Mouse (Mus musculus): Measurements from ENCODE around the gene Ptpn23.

The Ptpn23 gene

GRCm38 (mm10) chr9:110408099-110408773 lies at the start of gene Ptpn23:
Gene Ptpn23, minus strand, starts transcription at chr9:110408213.
- peak; percentile 98 for DNase-seq (ENCODE audit: low spot score)

- no peak for DNase-seq (ENCODE audit: low spot score)
Measured at GRCm38 (mm10) chr9:110452523-110452922, 44.5 kb upstream of the Ptpn23 start.

- peak; percentile 96 for DNase-seq (ENCODE audit: low spot score)
Measured at GRCm38 (mm10) chr9:110448857-110449617, 41.0 kb upstream of the Ptpn23 start.

- no peak for DNase-seq (ENCODE audit: low spot score)
Measured at GRCm38 (mm10) chr9:110448356-110448755, 40.3 kb upstream of the Ptpn23 start.

- no peak for DNase-seq (ENCODE audit: low spot score)
Measured at GRCm38 (mm10) chr9:110440559-110440958, 32.5 kb upstream of the Ptpn23 start.

GRCm38 (mm10) chr9:110440049-110440448 lies 32.0 kb upstream of the Ptpn23 start:
- DNase-seq (ENCODE audit: low spot score) = no peak

GRCm38 (mm10) chr9:110436041-110436440 lies 28.0 kb upstream of the Ptpn23 start:
- DNase-seq (ENCODE audit: low spot score) = no peak

GRCm38 (mm10) chr9:110433045-110433444 lies 25.0 kb upstream of the Ptpn23 start:
- no peak for DNase-seq (ENCODE audit: low spot score)

GRCm38 (mm10) chr9:110431241-110431640 lies 23.2 kb upstream of the Ptpn23 start:
- DNase-seq (ENCODE audit: low spot score) = no peak

GRCm38 (mm10) chr9:110419511-110420112 lies 11.6 kb upstream of the Ptpn23 start, which contains the start of gene Ngp:
Gene Ngp, plus strand, starts transcription at chr9:110419747.
- DNase-seq (ENCODE audit: low spot score) = no peak

- DNase-seq (ENCODE audit: low spot score) = peak; percentile 69
Measured at GRCm38 (mm10) chr9:110413785-110414184, 5.8 kb upstream of the Ptpn23 start.

GRCm38 (mm10) chr9:110412926-110413325 lies 4.9 kb upstream of the Ptpn23 start:
- no peak for DNase-seq (ENCODE audit: low spot score)

- peak; percentile 94 for DNase-seq (ENCODE audit: low spot score)
Measured at GRCm38 (mm10) chr9:110410908-110411887, 3.2 kb upstream of the Ptpn23 start.

- peak; percentile 47 for DNase-seq (ENCODE audit: low spot score)
Measured at GRCm38 (mm10) chr9:110407311-110408098, 508 bp downstream of the Ptpn23 start.

- peak; percentile 11 for DNase-seq (ENCODE audit: low spot score)
Measured at GRCm38 (mm10) chr9:110403240-110403639, 4.8 kb downstream of the Ptpn23 start.

GRCm38 (mm10) chr9:110402731-110403130 lies 5.3 kb downstream of the Ptpn23 start:
- DNase-seq (ENCODE audit: low spot score) = no peak

- no peak for DNase-seq (ENCODE audit: low spot score)
Measured at GRCm38 (mm10) chr9:110400650-110401049, 7.4 kb downstream of the Ptpn23 start.

GRCm38 (mm10) chr9:110393295-110393694 lies 14.7 kb downstream of the Ptpn23 start:
- no peak for DNase-seq (ENCODE audit: low spot score)

GRCm38 (mm10) chr9:110390843-110391242 lies 17.2 kb downstream of the Ptpn23 start:
- no peak for DNase-seq (ENCODE audit: low spot score)

- DNase-seq (ENCODE audit: low spot score) = no peak
Measured at GRCm38 (mm10) chr9:110388011-110388410, 20.0 kb downstream of the Ptpn23 start.

GRCm38 (mm10) chr9:110384369-110384929 lies 23.6 kb downstream of the Ptpn23 start:
- no peak for DNase-seq (ENCODE audit: low spot score)
